Mouse (Mus musculus): ENCODE results near the gene Cd4.

DNA sequence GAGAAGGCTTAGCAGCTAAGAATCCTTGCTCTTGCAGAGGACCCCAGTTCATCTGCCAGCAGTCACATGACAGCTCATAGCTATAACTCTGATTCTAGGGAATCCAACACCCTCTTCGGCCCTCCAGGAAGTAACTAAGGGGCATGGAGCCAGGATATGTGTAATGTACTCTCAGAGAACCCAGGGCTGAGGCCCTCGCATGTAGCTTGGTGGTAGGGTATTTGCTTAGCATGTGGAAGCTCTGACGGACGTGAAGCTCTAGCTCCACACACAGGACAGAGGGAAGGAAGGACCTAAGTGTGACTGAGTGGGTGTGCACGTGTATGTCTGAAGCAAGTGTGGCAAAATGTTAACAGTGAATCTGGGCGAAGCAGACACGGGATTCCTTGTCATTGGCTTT, 51.6 kb downstream of the Cd4 start:
- no peak for TF ChIP-seq CTCF (IDR thresholded peaks at IDR 0.05; ENCODE audit: low read depth)
- no peak for TF ChIP-seq EP300 (IDR thresholded peaks at IDR 0.05; ENCODE audit: low read depth)
